Mouse (Mus musculus) telencephalon, adult 2 months (tissue): Measurements from ENCODE around the gene Sdhc.
"Not testable (repeated sequence)": the region's sequence is repeated elsewhere in the genome, so short reads cannot be mapped to it uniquely, and the experiment has no call there.

Source experiments
- DNase-seq: peaks from one replicate; pipeline ENCODE4 v3.0.0-alpha.2; 2011; ENCODE audit warnings: low read depth, low spot score

The Sdhc gene

DNA sequence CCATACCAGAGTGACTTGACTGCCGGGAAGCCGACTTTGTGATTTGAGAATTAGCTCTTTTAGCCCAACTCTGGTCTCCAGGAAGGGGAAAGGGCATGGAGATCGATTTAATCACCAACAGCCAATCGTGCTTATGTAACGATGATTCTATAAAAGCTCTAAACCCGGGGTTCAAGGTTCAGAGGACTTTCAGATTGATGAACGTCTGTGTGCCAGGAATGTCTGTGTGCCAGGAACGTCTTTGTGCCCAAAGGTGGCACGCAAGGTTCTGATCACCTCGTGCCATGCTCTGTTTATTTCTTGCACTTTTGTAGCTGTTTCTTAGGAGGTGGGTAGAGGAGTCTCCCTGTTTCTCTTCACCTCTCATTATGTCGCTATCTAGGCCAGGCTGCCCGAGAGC lies 18.5 kb upstream of the Sdhc start:
- DNase-seq = no peak

DNA sequence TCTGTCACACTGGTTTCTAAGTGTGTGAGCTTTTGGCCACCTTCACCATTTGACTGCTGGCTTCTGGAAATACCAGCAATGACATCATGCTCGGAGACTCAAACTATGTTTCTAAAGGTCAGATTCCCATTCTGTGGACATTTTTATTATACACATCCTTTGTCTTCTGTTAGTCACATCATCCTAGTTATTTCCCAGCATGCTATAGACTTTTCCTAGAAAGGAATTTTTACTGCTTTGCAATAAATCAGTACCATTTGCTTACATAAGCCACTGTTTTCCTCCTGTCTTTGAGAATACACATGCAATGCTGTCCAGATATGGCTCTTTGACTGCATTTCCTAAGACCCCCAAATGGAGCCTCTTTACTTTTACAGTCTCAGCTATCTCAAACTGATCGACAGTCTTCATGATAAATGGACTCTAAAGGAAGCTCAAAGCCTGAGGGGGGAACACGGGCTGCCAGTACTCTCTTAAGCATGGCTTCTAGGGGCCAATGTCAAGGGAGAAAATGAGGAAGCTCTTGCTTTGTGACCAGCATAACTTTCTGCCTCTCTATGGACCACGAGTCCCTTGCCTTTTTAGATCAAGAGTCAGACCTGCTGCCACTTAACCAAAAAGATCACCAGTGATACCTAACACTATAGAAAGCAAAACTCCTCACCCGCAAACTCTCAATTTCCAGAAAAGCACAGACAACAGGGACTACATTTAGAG lies 15.4 kb upstream of the Sdhc start:
- no peak for DNase-seq

DNA sequence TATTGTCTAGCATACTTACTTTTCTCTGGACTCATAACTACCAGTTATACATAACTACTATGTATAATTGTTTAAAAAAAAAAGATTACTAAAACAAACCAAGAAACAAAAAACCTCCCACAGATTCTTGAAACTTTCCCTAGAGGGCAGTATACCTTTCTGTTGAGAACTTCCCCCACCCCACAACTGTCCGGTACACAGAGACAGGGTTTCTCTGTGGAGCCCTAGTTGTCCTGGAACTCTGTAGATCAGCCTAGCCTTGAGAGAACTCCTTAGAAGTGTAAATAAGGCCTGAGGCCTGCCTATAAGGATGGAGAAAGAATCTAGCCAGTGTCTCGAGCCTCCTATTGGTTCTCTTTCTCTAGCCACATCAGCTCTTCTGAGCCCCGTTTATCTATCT lies 13.9 kb upstream of the Sdhc start:
- DNase-seq = no peak

DNA sequence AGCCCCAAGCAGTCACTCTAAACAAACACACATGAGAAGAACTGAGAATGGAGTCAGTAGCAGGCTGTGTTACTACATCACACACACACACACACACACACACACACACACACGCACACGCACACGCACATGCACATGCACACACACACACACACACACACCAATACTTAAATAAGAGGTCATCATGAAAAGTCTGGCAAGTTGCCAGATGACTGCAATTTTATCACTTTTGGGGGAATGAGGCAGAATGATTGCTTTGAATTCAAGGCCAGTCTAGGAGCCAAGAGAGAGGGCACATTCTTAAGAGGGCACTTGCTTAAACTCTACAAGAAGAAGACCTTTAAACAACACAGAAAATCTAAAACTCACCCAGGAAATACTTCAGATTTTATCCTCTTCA lies 12.1 kb upstream of the Sdhc start:
- no peak for DNase-seq

DNA sequence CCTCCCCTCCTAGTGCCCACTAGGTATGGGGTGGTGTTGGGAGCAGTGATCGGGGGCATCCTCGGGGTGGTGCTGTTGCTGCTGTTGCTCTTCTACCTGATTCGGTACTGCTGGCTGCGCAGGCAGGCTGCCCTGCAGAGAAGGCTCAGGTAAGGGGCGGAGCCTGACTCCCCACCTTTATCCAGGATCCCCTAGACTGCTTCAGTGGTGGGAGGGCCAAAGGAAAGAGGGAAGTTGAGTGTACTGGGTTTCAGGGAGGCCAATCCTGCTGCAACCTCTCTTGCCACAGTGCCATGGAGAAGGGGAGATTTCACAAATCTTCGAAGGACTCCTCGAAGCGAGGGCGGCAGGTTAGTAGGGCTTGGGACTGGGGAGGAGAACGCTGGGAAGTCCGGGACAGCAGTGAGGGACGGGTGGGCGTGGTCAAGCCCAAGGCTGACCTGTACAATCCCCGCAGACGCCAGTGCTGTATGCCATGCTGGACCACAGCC lies 9.1 kb upstream of the Sdhc start:
- DNase-seq = no peak

DNA sequence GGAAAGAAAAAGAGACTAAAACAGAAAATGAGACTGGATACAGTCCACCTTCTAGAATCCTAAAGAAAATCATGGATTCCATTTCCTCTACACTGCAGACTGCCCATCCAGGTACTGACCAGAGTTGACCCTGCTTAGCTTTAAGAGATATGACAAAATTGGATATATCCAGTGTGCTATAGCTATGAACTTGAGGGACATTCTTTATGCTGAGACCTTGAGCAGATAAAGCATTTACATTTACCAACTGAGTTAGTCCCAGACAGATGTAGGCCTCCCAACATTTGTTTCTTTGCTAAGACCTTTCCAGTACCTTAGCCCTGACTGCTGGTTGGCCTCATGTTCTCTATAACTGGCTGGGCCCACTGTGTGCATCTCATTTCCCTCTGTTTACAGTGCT lies 7.6 kb upstream of the Sdhc start:
- no peak for DNase-seq

DNA sequence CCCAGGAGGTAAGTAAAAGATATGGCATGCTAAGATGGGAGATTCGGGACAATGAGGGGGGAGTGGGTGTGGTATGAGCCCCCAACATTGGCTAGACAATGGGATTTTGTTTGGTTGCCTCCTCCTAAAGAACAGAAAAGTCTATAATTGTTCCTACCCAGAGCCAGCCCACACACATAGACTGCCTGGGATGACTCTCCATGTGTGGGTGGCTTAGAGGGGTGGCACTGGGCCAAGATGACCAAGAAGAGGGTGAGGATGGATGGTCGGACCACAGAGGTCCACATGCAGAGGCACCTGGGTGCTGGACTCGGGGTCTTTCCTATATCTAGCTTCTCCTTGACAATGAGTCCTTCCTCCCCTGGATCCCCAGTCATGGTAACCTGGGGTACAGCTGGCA lies 6.2 kb upstream of the Sdhc start:
- no peak for DNase-seq

DNA sequence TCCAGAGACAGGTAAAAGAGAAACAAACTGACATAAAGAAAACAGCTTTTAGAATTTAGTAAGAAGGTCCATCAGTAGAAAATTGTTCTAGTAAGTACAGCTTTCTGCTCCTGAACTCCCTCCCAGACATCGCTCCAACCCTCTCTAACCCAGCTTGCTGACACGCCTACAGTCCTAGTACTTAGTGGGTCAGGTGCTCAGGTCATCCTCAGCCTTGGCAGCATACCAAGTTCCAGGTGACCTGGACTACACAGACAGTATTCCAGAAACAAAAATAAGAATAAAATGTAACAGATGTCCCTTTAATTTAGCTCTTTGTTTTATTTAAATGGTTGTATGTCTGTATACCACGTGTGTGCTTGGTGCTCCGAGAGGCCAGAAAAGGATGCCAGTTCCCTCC lies 1.6 kb upstream of the Sdhc start:
- no peak for DNase-seq

DNA sequence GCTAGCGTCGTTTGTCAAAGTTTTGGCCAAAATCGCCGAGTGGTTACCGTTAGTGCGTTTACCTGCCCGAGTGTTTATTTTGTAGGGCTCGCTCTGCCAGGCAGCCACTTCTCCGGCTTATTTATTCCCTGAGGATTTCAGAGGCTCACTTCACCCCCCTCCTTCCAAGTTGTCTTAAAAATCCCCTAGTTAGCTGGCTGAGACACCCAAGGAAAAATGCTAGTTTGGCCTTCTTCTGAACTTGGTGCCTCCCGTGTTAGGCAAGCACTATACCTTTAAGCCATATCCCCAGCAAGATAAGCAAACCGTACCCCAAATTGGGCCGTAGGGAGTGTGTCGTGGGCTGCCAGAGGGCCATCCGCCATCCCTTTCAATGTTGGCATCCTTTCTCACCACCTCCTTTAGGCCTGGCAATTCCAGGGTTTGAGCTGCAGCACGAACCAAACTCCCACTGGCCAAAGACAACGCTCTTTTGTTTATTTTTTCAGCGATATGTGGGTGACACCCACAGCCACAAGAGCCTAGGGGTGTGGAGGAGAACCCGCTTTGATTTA lies 512 bp upstream of the Sdhc start:
- no peak for DNase-seq

DNA sequence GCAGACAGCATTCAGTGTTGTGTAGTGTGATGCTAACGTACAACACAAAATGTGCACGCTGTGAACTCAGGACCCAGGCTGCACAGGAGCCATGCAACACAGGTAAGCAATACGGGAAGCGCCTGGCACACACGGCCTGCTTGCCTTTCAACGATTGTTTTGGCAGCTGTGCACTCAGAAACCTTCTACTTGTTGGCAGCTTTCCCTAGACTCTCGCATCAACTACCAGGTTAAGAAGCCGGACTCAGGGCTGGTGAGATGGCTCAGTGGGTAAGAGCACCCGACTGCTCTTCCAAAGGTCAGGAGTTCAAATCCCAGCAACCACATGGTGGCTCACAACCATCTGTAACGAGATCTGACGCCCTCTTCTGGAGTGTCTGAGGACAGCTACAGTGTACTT lies 7.4 kb downstream of the Sdhc start:
- DNase-seq = not testable (repeated sequence)

DNA sequence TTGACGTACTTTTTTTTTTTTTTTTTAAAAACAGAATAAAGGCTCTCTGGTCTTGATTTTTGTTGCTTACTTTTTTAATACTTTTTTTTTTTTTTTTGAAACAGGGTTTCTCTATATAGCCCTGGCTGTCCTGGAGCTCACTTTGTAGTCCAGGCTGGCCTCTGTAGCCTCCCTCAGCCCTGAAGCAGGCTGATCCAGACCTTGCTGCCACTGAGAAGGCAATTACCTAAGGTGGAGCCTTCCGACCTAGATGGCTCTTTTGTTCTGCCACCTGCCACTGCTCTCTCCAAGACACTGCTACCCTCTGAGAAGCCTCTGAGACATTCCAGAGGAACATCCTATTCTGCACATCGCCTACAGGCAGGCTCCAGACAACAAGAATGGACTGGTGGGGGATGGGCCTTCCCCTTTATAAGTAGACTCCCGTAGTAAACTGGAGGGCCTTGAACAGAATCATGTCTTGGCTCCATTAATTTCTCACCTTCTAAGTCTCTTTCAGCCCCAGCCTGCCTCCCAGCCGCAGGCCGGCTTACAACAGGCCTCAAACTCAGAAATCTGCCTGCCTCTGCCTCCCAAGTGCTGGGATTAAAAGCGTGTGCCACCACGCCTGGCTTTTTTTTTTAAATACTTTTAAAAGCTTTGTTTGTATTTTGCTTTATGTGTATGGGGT lies 12.8 kb downstream of the Sdhc start:
- not testable (repeated sequence) for DNase-seq

DNA sequence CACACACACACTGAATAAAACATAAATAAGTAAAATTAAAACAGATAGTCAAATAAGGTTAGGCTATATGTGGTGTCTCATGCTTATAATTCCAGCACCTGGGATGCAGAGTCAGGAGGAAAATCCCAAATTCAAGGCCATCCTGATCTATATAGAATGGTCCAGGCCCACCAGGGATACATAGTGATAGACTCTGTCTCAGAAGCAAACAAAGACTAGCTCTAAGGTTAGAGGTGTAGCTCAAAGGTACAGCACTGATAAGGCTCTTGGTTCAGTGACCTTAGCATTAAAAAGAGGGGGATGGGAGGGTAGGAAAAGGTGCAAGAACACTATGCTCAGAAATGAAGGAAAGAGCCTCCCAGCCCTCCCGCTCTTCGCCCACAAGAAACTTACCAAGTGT lies 14.8 kb downstream of the Sdhc start:
- DNase-seq = no peak

DNA sequence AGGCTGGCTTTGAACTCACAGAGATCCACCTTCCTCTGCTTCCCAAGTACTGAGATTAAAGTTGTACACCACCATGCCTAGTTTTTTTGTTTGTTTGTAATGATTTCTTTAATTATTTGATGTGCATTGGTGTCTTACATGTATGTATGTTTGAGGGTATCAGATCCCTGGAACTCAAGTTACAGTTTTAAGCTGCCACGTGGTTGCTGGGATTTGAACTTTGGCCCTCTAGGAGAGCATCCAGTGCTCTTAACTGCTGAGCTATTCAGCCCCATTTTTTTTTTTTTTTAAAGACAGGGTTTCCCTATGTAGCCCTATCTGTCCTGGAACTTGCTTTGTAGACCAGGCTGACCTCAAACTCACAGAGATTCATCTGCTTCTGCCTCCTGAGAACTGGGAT lies 19.4 kb downstream of the Sdhc start:
- no peak for DNase-seq

DNA sequence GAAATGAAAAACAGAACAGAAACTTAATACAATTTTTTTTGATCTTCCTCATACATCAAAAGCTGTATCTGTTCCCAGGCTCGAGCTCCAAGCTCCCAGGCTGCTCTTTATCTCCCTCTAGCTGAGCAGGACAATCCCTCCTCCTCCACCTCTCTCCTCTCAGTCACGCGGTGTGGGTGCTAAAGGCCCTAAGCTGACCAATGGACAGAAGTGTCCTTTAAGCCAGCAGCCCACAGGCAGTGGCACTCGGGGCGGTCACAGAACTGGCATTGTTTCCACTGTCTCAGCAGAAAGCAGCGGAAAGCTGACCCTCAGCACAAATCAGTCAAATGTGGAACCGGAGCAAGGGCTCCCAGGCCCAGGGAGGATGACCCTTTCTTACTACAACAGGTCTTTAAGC lies 21.2 kb downstream of the Sdhc start:
- DNase-seq = peak; percentile 58

DNA sequence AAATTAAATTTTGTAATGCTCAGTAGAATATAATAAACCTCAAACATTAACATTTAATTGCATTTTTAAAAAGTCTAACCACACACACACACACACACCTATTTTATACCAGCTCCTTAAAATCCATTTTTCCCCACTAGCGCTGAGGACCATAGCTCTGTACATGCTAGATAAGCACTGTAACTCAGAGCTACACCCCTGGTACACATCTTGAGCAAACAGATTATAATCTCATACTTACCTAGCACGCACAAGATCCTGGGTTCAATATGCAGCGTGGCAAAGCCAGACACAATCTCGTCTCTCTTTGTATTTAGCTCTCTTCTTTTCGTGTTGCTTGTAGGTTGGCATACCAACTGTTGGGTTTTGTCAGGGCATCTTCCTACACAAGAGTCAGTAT lies 26.0 kb downstream of the Sdhc start:
- DNase-seq = no peak

DNA sequence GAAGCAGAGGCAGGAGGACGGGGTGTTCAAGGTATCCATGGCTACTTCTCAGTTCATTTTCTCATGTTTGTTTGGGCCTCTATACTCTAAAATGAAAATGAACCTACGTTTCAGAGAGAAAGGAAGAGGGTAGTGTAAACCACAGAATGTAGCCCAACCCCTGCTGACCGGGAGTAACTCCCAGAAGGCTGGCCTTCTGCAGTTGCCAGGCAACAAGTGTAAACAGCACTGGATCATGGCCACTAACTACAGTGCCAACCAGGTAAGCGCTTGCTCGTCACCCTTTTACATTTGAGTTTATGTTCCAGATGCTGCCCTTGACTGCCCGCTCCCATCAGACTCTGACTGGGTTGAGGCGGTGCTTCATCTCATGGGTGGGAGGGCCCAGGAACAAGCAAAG lies 27.5 kb downstream of the Sdhc start:
- DNase-seq = no peak

DNA sequence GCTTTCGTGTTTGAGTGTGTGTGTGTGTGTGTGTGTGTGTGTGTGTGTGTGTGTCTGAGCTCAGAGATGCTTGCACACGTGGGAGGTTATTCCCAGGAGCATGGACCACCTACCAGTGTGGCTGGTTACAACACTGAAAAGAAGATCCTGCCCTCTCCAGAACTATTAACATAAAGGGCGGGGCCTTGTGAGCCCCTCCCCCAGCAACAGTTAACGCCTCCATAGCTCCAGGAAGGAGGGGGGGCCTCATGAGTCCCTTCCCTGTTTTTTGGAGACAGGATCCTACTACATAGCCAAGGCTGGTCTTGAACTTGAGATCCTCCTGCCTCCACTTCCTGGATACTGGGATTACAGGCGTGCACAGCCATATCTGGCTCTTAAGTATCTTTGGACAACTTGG lies 28.6 kb downstream of the Sdhc start:
- DNase-seq = no peak

DNA sequence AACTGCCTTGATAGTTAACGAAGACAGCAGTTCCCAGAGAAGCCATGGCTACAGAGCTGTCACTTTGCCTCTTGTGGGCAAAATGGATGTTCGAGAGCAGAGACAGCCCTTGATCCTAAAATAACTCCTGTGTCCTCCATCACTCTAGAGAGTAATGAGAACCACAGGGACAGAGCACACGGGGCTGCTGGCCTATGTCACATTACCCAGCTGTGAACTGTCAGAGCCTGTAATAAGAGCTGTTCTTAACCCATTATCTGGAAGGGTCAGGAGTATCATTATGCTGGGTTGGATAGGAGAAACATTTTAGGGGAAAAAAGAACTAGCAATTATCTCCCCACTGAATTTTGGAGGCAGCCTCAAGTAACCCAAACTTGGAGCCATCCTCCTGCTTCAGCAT lies 29.5 kb downstream of the Sdhc start:
- DNase-seq = no peak

DNA sequence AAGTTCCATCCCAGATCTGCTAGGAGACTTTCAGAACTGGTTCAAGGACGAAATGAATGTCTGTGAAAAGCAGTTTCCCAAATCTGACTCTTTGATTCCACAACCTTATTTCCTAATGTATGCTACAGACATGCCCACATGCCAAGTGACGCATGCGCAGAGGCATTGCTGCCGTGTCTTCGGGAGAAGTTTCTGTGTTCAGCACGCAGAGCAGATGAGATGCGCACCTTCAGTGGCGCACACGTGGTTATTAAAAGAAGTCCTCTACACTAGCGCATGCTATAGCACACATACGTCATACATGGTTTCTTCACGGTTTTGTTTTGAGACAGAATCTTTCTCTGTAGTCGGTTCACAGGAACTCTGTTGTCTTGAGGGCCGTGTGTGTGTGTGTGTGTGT lies 31.0 kb downstream of the Sdhc start:
- no peak for DNase-seq

DNA sequence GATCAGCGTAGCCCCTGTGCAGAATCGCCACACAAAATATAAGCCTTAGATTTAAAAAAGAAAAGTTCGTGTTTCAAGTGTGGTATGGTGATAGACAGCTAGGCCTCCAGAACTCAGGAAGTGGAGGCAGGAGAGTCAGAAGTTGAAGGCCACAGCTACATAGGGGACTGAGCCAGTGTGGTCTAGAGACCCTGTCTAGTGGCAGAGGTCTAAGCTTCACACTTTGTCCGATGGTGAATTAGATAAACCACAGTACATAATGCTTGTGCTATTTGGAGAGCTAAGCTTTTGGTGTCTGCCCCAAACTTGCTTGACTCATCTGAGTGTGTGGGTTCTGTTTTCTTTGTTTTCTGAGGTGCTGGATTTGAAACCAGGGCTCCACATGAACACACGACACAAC lies 31.4 kb downstream of the Sdhc start:
- DNase-seq = no peak

DNA sequence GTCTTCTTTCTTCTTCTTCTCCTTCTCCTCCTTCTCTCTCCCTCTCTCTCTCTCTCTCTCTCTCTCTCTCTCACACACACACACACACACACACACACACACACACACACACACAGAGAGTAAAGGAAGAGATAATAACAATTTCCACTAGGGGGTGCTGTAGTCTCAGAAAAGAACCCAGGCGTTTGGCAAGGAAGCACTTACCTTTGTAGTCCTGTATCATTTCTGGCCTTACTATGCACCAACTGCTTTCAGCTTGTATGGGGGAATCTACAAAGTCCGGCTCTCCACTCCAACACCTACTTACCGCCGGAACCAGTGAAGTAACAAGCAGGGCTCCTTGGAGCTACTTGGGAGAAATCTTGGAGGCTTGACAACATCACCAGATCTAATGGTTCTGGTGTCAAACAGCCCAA lies 32.1 kb downstream of the Sdhc start:
- DNase-seq = peak; percentile 86

DNA sequence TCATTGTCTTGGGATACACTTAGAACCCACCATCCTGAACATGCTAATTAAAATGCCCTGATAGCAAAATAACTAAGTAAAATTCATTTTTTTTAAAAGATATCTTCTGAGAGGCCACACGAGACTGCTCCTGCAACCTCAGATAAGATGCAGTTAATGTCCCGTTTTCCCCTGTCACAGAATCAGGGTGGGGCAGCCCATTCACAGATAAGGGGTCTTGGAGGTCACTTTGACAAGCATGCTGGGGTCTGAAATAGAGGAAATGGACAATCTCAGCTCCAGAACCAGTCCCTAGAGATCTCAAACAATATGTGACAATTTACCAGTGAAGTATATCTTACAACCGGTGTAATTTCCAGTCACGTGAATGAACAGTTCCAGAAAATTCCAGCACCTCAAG lies 34.1 kb downstream of the Sdhc start:
- DNase-seq = no peak

DNA sequence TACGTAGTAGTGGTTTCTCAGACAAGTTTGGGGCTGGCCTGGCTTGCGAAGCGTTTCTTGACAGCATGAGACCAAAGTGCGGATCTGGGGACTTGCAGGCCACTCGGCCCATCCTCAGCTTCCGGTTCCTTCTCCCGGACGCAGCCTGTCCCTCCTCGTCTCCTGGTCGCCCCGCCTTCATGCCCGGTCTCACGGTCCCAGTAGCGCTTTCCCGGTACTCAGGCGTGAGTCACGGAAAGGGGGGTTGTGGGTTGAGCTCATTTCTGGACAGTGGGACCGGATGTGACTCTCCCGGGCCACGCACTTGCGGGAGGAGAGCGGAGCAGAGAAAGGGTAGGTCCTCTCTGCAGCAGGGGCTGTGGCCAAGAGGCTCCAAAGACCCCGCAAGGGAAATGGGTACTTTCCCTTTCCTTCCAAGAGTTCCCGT lies 36.5 kb downstream of the Sdhc start, which contains the start of gene Cfap126:
Gene Cfap126, plus strand, starts transcription at position 46 of the 427 bp plus-strand sequence.
- peak; percentile 34 for DNase-seq
